ENCODE assay signal across 9 mouse cellular contexts in genomic region chr2:25558774-25559173, GRCm38 (mm10). TPM values are rescaled to one million over a fixed set of nuclear protein-coding genes. Genes with fewer than 3 reads are reported as not detected.
DNase-seq lines count a peak whose midpoint lies in the region; ATAC-seq and TF ChIP-seq lines count a peak whose summit lies in the region.
"Had no signal": no experiment of that assay in that cellular context is flagged by ENCODE, and none has a peak within 500 bp of the region (broad histone marks: within the 10 kb centered on the region; RNA-seq: fewer than 3 reads in every experiment).

No protein-coding gene starts in this region.

- intact Hi-C loops in gastrocnemius, adult 2 months (cut with DNase I): no loop called here

- 55% methylated on average over 6 of the region's 6 CpGs for WGBS in forebrain, postnatal 0 days
- 67% methylated on average over 6 of the region's 6 CpGs for WGBS in liver, embryonic 15.5 days (ENCODE audit: insufficient replicate concordance)

- H3ac ChIP-seq in C2C12 (ENCODE audit: control insufficient read depth, insufficient read length, low read depth): no peak overlapping the region

- H3K4me2 ChIP-seq in forebrain, postnatal 0 days (ENCODE audit: low read depth): peak overlapping the region; percentile 88
- H3K4me2 ChIP-seq in liver, embryonic 15.5 days: peak overlapping the region; percentile 94

- H3K79me3 ChIP-seq in C2C12 (ENCODE audit: low read depth): peaks cover 25% of the 10 kb centered on the region

- peaks cover 43% of the 10 kb centered on the region for H3K36me3 ChIP-seq in C2C12 (ENCODE audit: control insufficient read depth, insufficient read depth)
- H3K36me3 ChIP-seq in forebrain, postnatal 0 days (ENCODE audit: insufficient read depth): peaks cover 38% of the 10 kb centered on the region
- H3K36me3 ChIP-seq in liver, embryonic 15.5 days (replicated peaks): peaks cover 42% of the 10 kb centered on the region

- peaks cover 49% of the 10 kb centered on the region for H3K79me2 ChIP-seq in C2C12 (ENCODE audit: control insufficient read depth, insufficient read depth)

- ATAC-seq in forebrain, postnatal 0 days: no peak
- ATAC-seq in liver, embryonic 15.5 days (ENCODE audit: insufficient read depth): no peak

- no peaks in the 10 kb centered on the region for H3K9me3 ChIP-seq in forebrain, postnatal 0 days (ENCODE audit: low read length)
- H3K9me3 ChIP-seq in liver, embryonic 15.5 days (replicated peaks): no peaks in the 10 kb centered on the region

- peak overlapping the region; percentile 97 for H3K27ac ChIP-seq in gastrocnemius, adult 2 months
- H3K27ac ChIP-seq in forebrain, postnatal 0 days (ENCODE audit: low read depth, low read length): no peak overlapping the region
- peak overlapping the region; percentile 14; the same call in 1 of the 2 replicates for H3K27ac ChIP-seq in liver, embryonic 15.5 days (replicated peaks)

- peak overlapping the region; percentile 99 for H3K4me3 ChIP-seq in gastrocnemius, adult 2 months
- peak overlapping the region; percentile 98 for H3K4me3 ChIP-seq in C2C12 (ENCODE audit: insufficient read depth, poor library complexity, severe bottlenecking)
- peak overlapping the region; percentile 92 for H3K4me3 ChIP-seq in forebrain, postnatal 0 days (ENCODE audit: low read depth, low read length)
- H3K4me3 ChIP-seq in liver, embryonic 15.5 days (replicated peaks): peak overlapping the region; percentile 85

- TF ChIP-seq CTCF in gastrocnemius, adult 2 months (IDR thresholded peaks at IDR 0.05): no peak
- no peak for TF ChIP-seq CTCF in C2C12 (IDR thresholded peaks at IDR 0.05; ENCODE audit: control insufficient read depth, insufficient read depth, insufficient read length)
- TF ChIP-seq CTCF in forebrain, postnatal 0 days (IDR thresholded peaks at IDR 0.05; ENCODE audit: low read depth): no peak

- no peaks in the 10 kb centered on the region for H3K27me3 ChIP-seq in C2C12 (ENCODE audit: control insufficient read depth, insufficient read depth, insufficient read length)
- no peaks in the 10 kb centered on the region for H3K27me3 ChIP-seq in forebrain, postnatal 0 days (ENCODE audit: insufficient read depth, low read length)
- no peaks in the 10 kb centered on the region for H3K27me3 ChIP-seq in liver, embryonic 15.5 days

- H3K9ac ChIP-seq in forebrain, postnatal 0 days: peak overlapping the region; percentile 95
- H3K9ac ChIP-seq in liver, embryonic 15.5 days: peak overlapping the region; percentile 91

- H3K4me1 ChIP-seq in forebrain, postnatal 0 days (ENCODE audit: insufficient read depth): peaks cover 6% of the 10 kb centered on the region; the same call in 1 of the 2 replicates
- H3K4me1 ChIP-seq in liver, embryonic 15.5 days (replicated peaks): peaks cover 35% of the 10 kb centered on the region

- DNase-seq in gastrocnemius, adult 2 months: peak; percentile 11
- DNase-seq in gastrocnemius, postnatal 25 days: no peak
- DNase-seq in forebrain, postnatal 0 days: no peak
- DNase-seq in yolk sac, embryonic 10.5 days (ENCODE audit: low spot score): no peak
- DNase-seq in thymus, adult 18-20 months: no peak
- no peak for DNase-seq in layer of hippocampus, adult 18-20 months (ENCODE audit: low spot score in 2 of 2)
- DNase-seq: kidney, postnatal 10 days had no signal

TF ChIP-seq in C2C12, 6 proteins besides CTCF, POLR2A, EP300 and RAD21:
- no peak for TF ChIP-seq MYOD1 (IDR thresholded peaks at IDR 0.05; ENCODE audit: control insufficient read depth, insufficient read length, low read depth)

RNA-seq across cellular contexts. Expression of gene Edf1, which starts 1.1 kb away (rescaled TPM):
- total RNA-seq in gastrocnemius, adult 2 months (2021): 100 to 1,000 TPM; 152 to 179 TPM
- 100 to 1,000 TPM; 142 to 162 TPM for total RNA-seq in gastrocnemius, postnatal 25 days (2021)
- polyA plus RNA-seq in C2C12 (2012; fragmentation: generic; extraction: Trizol): 340 TPM
- total RNA-seq in forebrain, postnatal 0 days (2014; rRNA removed): 151 and 174 TPM in 2 replicates
- polyA plus RNA-seq in forebrain, postnatal 0 days (2015; fragmentation: Nextera tagmentation; extraction: Ambion mirVana): 368 and 392 TPM in 2 replicates
- 186 and 201 TPM in 2 replicates for polyA plus RNA-seq in liver, embryonic 15.5 days (2015; fragmentation: Nextera tagmentation; extraction: Ambion mirVana)
- total RNA-seq in layer of hippocampus, adult 18-20 months (2021): 100 to 1,000 TPM; 212 to 213 TPM

RNA-seq across cellular contexts. Expression of gene Traf2, which starts 12.0 kb away (rescaled TPM):
- 10 to 100 TPM; 12.4 to 13.1 TPM for total RNA-seq in gastrocnemius, adult 2 months (2021)
- total RNA-seq in gastrocnemius, postnatal 25 days (2021): 10 to 100 TPM; 10.5 to 10.9 TPM
- 28.8 TPM for polyA plus RNA-seq in C2C12 (2012; fragmentation: generic; extraction: Trizol)
- total RNA-seq in forebrain, postnatal 0 days (2014; rRNA removed): 8.0 and 9.6 TPM in 2 replicates
- 7.8 and 9.2 TPM in 2 replicates for polyA plus RNA-seq in forebrain, postnatal 0 days (2015; fragmentation: Nextera tagmentation; extraction: Ambion mirVana)
- polyA plus RNA-seq in liver, embryonic 15.5 days (2015; fragmentation: Nextera tagmentation; extraction: Ambion mirVana): 14.1 and 15.1 TPM in 2 replicates
- 10 to 100 TPM; 10.9 to 12.0 TPM for total RNA-seq in layer of hippocampus, adult 18-20 months (2021)

RNA-seq across cellular contexts. Expression of gene Mamdc4, which starts 15.9 kb away (rescaled TPM):
- total RNA-seq in gastrocnemius, adult 2 months (2021): 1 to 10 TPM; 1.6 to 4.0 TPM
- 1 to 10 TPM; 1.7 to 3.2 TPM for total RNA-seq in gastrocnemius, postnatal 25 days (2021)
- polyA plus RNA-seq in C2C12 (2012; fragmentation: generic; extraction: Trizol): 5.7 TPM
- 1.0 and 9.0 TPM in 2 replicates for total RNA-seq in forebrain, postnatal 0 days (2014; rRNA removed)
- polyA plus RNA-seq in forebrain, postnatal 0 days (2015; fragmentation: Nextera tagmentation; extraction: Ambion mirVana): 0.21 and 0.26 TPM in 2 replicates
- polyA plus RNA-seq in liver, embryonic 15.5 days (2015; fragmentation: Nextera tagmentation; extraction: Ambion mirVana): 0.32 and 7.7 TPM in 2 replicates
- total RNA-seq in layer of hippocampus, adult 18-20 months (2021): 1 to 10 TPM; 2.1 to 4.0 TPM

RNA-seq across cellular contexts. Expression of gene Phpt1, which starts 16.2 kb away (rescaled TPM):
- total RNA-seq in gastrocnemius, adult 2 months (2021): 10 to 100 TPM; 52.7 to 64.7 TPM
- total RNA-seq in gastrocnemius, postnatal 25 days (2021): 10 to 100 TPM; 50.1 to 53.7 TPM
- polyA plus RNA-seq in C2C12 (2012; fragmentation: generic; extraction: Trizol): 94.2 TPM
- total RNA-seq in forebrain, postnatal 0 days (2014; rRNA removed): 33.7 and 43.2 TPM in 2 replicates
- polyA plus RNA-seq in forebrain, postnatal 0 days (2015; fragmentation: Nextera tagmentation; extraction: Ambion mirVana): 171 and 185 TPM in 2 replicates
- 31.2 and 36.3 TPM in 2 replicates for polyA plus RNA-seq in liver, embryonic 15.5 days (2015; fragmentation: Nextera tagmentation; extraction: Ambion mirVana)
- total RNA-seq in layer of hippocampus, adult 18-20 months (2021): 10 to 100 TPM; 63.0 to 66.2 TPM

RNA-seq across cellular contexts. Expression of gene Ajm1, which starts 22.8 kb away (rescaled TPM):
- not detected for total RNA-seq in gastrocnemius, adult 2 months (2021)
- total RNA-seq in gastrocnemius, postnatal 25 days (2021): not detected
- polyA plus RNA-seq in C2C12 (2012; fragmentation: generic; extraction: Trizol): 0.29 TPM
- 13.5 and 16.0 TPM in 2 replicates for total RNA-seq in forebrain, postnatal 0 days (2014; rRNA removed)
- polyA plus RNA-seq in forebrain, postnatal 0 days (2015; fragmentation: Nextera tagmentation; extraction: Ambion mirVana): 11.3 and 13.7 TPM in 2 replicates
- 0.03 TPM in 1 of 2 replicates, not detected in the other for polyA plus RNA-seq in liver, embryonic 15.5 days (2015; fragmentation: Nextera tagmentation; extraction: Ambion mirVana)
- 100 to 1,000 TPM in 1 of 2 experiments, 10 to 100 TPM in 1; 98.6 to 102 TPM for total RNA-seq in layer of hippocampus, adult 18-20 months (2021)
